Mouse (Mus musculus) cerebellum, adult (tissue): Measurements from ENCODE around the gene Slc32a1.

ENCODE experiments used
- ATAC-seq: cut with Nextera tagmentation; 2 replicates; pipeline ENCODE4 v1.9.2; 2017; ENCODE audit warnings: mild to moderate bottlenecking, moderate library complexity, mixed read lengths; ENCODE audit not compliant: insufficient number of reproducible peaks, low FRiP score, low TSS enrichment

Slc32a1 gene

GRCm38 (mm10) chr2:158654717-158655116, 44.1 kb downstream of the Slc32a1 start:
- no peak for ATAC-seq

- ATAC-seq, result no peak
Observed at GRCm38 (mm10) chr2:158655806-158656205, 45.2 kb downstream of the Slc32a1 start.

- ATAC-seq, result no peak
Observed at GRCm38 (mm10) chr2:158658822-158659221, 48.3 kb downstream of the Slc32a1 start.

GRCm38 (mm10) chr2:158659346-158659745, 48.8 kb downstream of the Slc32a1 start:
- ATAC-seq, result no peak

GRCm38 (mm10) chr2:158665098-158665497, 54.5 kb downstream of the Slc32a1 start, which contains the start of gene Ppp1r16b:
Gene Ppp1r16b, plus strand, starts transcription at chr2:158665398.
- no peak for ATAC-seq
